Mouse (Mus musculus): ENCODE results near the gene Rbfox2. TPM values are rescaled to one million over a fixed set of nuclear protein-coding genes. Genes with fewer than 3 reads are reported as not detected.

Gene Rbfox2
- polyA plus RNA-seq, 1 experiment from 2014 or later: 23.2 TPM

DNA sequence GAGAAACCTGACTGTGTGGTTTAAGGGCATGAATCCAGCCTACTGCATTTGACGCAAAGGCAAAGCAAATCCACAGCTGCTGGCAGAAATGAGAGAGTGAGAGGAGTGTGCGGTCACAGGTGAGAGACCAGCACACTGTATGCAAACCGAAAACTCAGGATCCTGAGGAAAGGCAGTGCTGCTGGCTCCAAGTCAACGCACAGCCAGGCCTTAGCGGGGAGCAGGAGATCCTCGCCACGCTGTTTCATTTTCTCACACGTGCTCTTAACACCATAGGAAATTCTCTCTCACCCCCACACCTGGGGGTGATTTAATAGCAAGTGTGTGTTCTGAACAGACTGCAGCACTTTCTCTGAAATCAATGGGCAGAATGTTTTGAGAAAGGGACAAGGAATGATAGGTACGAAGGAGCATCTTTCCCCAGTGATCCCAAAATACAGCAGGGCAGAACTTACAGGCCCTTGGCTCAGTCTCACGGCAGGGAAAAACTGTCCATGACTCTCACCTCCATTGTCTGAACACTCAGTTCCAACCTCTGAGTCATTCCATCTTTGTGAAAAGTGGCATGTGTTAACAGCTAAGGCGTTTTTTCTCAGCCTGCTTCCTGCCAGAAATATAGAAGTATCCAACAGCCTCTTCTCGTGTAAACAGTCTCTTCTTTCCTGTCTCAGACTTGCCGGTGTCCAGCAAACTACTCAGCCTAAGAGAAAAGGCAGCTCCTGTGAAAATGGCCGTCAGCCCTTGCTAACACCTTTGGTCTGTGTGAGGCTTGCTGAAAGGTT, 114.5 kb downstream of the Rbfox2 start:
- DNase-seq (ENCODE audit: low spot score): no peak
- H3K9me3 ChIP-seq (ENCODE audit: control insufficient read depth, low read length): no peaks in the 10 kb centered on the region
- no peak overlapping the region for H3K4me2 ChIP-seq (replicated peaks; ENCODE audit: low read depth)
- WGBS: 34% methylated on average over 14 of the region's 14 CpGs
- H3K36me3 ChIP-seq (ENCODE audit: control insufficient read depth, insufficient read depth, low read length): no peaks in the 10 kb centered on the region
- peak; percentile 50; the same call in 1 of the 2 replicates for ATAC-seq (ENCODE audit: low FRiP score, low TSS enrichment)
- no peak overlapping the region for H3K9ac ChIP-seq (ENCODE audit: low read length)
- H3K4me3 ChIP-seq (ENCODE audit: low read depth, low read length): no peak overlapping the region
- H3K4me1 ChIP-seq (replicated peaks; ENCODE audit: control insufficient read depth, insufficient read depth): peaks cover 11% of the 10 kb centered on the region
- peak overlapping the region; percentile 89 for H3K27ac ChIP-seq (replicated peaks)
- TF ChIP-seq CTCF (IDR thresholded peaks at IDR 0.05; ENCODE audit: low read depth) (no peak), EP300 (optimal IDR thresholded peaks at IDR 0.05) (no peak)
- no peaks in the 10 kb centered on the region for H3K27me3 ChIP-seq (ENCODE audit: control insufficient read depth, insufficient read depth, low read length)

DNA sequence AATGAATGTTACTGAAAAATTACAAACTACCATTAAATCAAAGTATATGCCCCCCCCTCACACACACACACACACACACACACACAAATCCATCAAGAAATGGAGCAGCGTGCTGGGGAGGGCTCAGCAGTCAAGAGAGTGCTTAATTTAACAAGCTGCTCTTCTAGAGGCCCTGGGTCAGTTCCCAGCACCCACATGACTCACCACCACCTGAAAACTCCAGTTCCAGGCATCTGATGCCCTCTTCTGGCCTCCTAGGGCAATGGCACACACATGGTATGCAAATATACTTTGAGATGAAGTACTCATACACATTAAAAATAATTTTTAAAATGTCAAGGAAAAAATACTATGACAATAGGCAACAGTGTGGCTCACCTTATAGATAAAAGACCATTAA, 120.7 kb downstream of the Rbfox2 start:
- no peak overlapping the region for H3K4me3 ChIP-seq (ENCODE audit: low read depth, low read length)
- H3K27ac ChIP-seq (replicated peaks): no peak overlapping the region
- ATAC-seq (ENCODE audit: low FRiP score, low TSS enrichment): no peak
- no peak overlapping the region for H3K4me2 ChIP-seq (replicated peaks; ENCODE audit: low read depth)
- H3K9me3 ChIP-seq (ENCODE audit: control insufficient read depth, low read length): no peaks in the 10 kb centered on the region
- no peak for DNase-seq (ENCODE audit: low spot score)
- H3K27me3 ChIP-seq (ENCODE audit: control insufficient read depth, insufficient read depth, low read length): no peaks in the 10 kb centered on the region
- H3K9ac ChIP-seq (ENCODE audit: low read length): no peak overlapping the region
- H3K36me3 ChIP-seq (ENCODE audit: control insufficient read depth, insufficient read depth, low read length): no peaks in the 10 kb centered on the region
- TF ChIP-seq EP300 (optimal IDR thresholded peaks at IDR 0.05): no peak
- TF ChIP-seq CTCF (IDR thresholded peaks at IDR 0.05; ENCODE audit: low read depth): peak; percentile 49
- H3K4me1 ChIP-seq (replicated peaks; ENCODE audit: control insufficient read depth, insufficient read depth): peaks cover 4% of the 10 kb centered on the region; the same call in 1 of the 2 replicates
- WGBS: 90% methylated on average over 1 of the region's 1 CpGs

DNA sequence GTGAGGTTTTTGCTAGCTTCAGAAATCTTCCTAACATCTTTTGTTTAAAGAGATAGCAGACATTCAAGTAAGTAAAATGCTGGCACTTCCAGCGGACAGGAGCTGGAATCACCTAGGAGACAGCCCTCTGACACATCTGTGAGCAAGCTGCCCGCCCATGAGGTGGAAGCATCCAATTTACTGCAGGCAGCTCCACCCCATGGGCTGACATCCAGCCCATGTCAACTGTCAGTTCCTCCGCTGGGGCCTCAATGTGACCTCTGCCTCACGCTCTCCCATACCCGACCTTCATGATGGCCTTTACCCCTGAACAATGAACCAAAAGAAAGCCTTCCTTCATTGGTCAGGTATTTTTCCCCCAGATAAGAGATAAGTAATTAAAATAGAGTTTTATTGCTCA, 121.2 kb downstream of the Rbfox2 start:
- ATAC-seq (ENCODE audit: low FRiP score, low TSS enrichment): no peak

DNA sequence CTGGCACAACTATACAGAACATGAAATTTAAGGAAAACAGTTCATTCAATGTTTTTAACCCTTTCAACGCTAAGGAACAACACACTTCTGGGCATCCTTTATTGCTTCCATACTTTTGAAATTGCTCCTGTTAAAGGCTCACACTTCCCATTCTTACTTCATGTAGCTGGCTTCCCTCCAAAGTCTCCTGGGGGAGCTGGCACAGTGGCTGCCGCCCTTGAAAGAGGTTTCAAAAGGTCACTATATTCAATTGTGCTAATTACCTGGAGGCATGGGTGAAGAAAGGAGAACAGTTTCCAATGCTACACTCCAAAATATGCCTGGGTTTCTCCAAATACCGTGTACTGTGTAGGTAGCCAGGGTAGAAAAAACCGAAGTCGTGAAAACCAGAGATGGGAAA, 124.0 kb downstream of the Rbfox2 start:
- no peak overlapping the region for H3K4me2 ChIP-seq (replicated peaks; ENCODE audit: low read depth)
- TF ChIP-seq CTCF (IDR thresholded peaks at IDR 0.05; ENCODE audit: low read depth) (no peak), EP300 (optimal IDR thresholded peaks at IDR 0.05) (no peak)
- H3K9ac ChIP-seq (ENCODE audit: low read length): no peak overlapping the region
- H3K27me3 ChIP-seq (ENCODE audit: control insufficient read depth, insufficient read depth, low read length): no peaks in the 10 kb centered on the region
- no peaks in the 10 kb centered on the region for H3K36me3 ChIP-seq (ENCODE audit: control insufficient read depth, insufficient read depth, low read length)
- ATAC-seq (ENCODE audit: low FRiP score, low TSS enrichment) (no peak), DNase-seq (ENCODE audit: low spot score) (no peak)
- H3K9me3 ChIP-seq (ENCODE audit: control insufficient read depth, low read length): no peaks in the 10 kb centered on the region
- 62% methylated on average over 5 of the region's 5 CpGs for WGBS
- H3K4me1 ChIP-seq (replicated peaks; ENCODE audit: control insufficient read depth, insufficient read depth): peaks cover 4% of the 10 kb centered on the region; the same call in 1 of the 2 replicates
- no peak overlapping the region for H3K4me3 ChIP-seq (ENCODE audit: low read depth, low read length)
- no peak overlapping the region for H3K27ac ChIP-seq (replicated peaks)

More for the DNA sequence above, 121.2 kb downstream of the Rbfox2 start:
- H3K36me3 ChIP-seq (ENCODE audit: control insufficient read depth, insufficient read depth, low read length): no peaks in the 10 kb centered on the region
- no peaks in the 10 kb centered on the region for H3K9me3 ChIP-seq (ENCODE audit: control insufficient read depth, low read length)
- TF ChIP-seq CTCF (IDR thresholded peaks at IDR 0.05; ENCODE audit: low read depth) (no peak), EP300 (optimal IDR thresholded peaks at IDR 0.05) (no peak)
- no peak for DNase-seq (ENCODE audit: low spot score)
- 43% methylated on average over 5 of the region's 5 CpGs for WGBS
- no peak overlapping the region for H3K9ac ChIP-seq (ENCODE audit: low read length)
- H3K27ac ChIP-seq (replicated peaks): no peak overlapping the region
- H3K4me2 ChIP-seq (replicated peaks; ENCODE audit: low read depth): no peak overlapping the region
- H3K4me3 ChIP-seq (ENCODE audit: low read depth, low read length): no peak overlapping the region
- peaks cover 4% of the 10 kb centered on the region; the same call in 1 of the 2 replicates for H3K4me1 ChIP-seq (replicated peaks; ENCODE audit: control insufficient read depth, insufficient read depth)
- no peaks in the 10 kb centered on the region for H3K27me3 ChIP-seq (ENCODE audit: control insufficient read depth, insufficient read depth, low read length)

DNA sequence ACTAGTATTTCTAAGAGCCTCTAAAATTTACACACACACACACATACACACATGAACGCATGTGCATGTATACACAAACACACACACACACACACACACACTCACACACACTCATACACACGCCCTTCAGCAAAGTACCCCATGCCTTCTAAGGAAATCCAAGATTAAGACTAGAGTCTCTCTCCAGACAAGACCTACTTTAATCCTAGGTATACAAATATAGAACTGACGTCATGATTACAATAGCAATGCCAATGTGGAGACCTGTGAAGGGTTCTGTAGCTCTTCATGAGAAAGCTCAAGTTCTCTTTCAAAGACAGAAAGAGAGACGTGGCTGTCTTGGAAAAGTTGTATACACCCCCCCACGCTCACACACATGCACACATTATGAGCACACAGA, 132.8 kb downstream of the Rbfox2 start:
- 60% methylated on average over 5 of the region's 5 CpGs for WGBS
- ATAC-seq (ENCODE audit: low FRiP score, low TSS enrichment): no peak
- Histone ChIP-seq H3K27ac (replicated peaks) (no peak overlapping the region; the same call in 1 of the 2 replicates), H3K36me3 (ENCODE audit: control insufficient read depth, insufficient read depth, low read length) (no peaks in the 10 kb centered on the region), H3K9ac (ENCODE audit: low read length) (no peak overlapping the region), H3K4me1 (replicated peaks; ENCODE audit: control insufficient read depth, insufficient read depth) (peaks cover 5% of the 10 kb centered on the region; the same call in 1 of the 2 replicates), H3K9me3 (ENCODE audit: control insufficient read depth, low read length) (no peaks in the 10 kb centered on the region), H3K4me3 (ENCODE audit: low read depth, low read length) (no peak overlapping the region), H3K27me3 (ENCODE audit: control insufficient read depth, insufficient read depth, low read length) (no peaks in the 10 kb centered on the region), H3K4me2 (replicated peaks; ENCODE audit: low read depth) (no peak overlapping the region)
- no peak for TF ChIP-seq EP300 (optimal IDR thresholded peaks at IDR 0.05)
- no peak for TF ChIP-seq CTCF (IDR thresholded peaks at IDR 0.05; ENCODE audit: low read depth)
- DNase-seq (ENCODE audit: low spot score): no peak

DNA sequence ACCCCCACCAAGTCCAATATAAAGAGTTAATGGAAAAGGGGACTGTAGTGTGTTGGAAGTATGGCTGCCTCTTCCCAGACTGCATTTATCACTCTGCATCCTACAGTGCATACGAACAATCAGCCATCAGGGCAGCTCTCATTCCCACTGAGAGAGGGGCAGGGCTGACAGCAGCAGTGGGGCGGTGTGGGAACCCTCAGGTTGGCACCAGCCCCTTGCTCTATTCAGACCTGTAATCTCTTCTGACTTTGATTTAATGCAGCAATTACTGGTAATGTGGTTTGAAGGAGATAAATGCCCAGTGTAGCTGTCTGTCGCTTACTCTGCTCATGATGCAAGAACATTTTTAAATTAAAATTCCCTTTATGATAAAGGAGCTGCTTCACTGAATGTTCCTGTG, 134.4 kb downstream of the Rbfox2 start:
- TF ChIP-seq CTCF (IDR thresholded peaks at IDR 0.05; ENCODE audit: low read depth): no peak
- DNase-seq (ENCODE audit: low spot score): no peak
- no peaks in the 10 kb centered on the region for H3K27me3 ChIP-seq (ENCODE audit: control insufficient read depth, insufficient read depth, low read length)
- 52% methylated on average over 3 of the region's 3 CpGs for WGBS
- H3K4me3 ChIP-seq (ENCODE audit: low read depth, low read length): no peak overlapping the region
- no peaks in the 10 kb centered on the region for H3K9me3 ChIP-seq (ENCODE audit: control insufficient read depth, low read length)
- no peak overlapping the region for H3K9ac ChIP-seq (ENCODE audit: low read length)
- no peak for ATAC-seq (ENCODE audit: low FRiP score, low TSS enrichment)
- H3K4me2 ChIP-seq (replicated peaks; ENCODE audit: low read depth): no peak overlapping the region
- H3K4me1 ChIP-seq (replicated peaks; ENCODE audit: control insufficient read depth, insufficient read depth): peaks cover 5% of the 10 kb centered on the region; the same call in 1 of the 2 replicates
- no peaks in the 10 kb centered on the region for H3K36me3 ChIP-seq (ENCODE audit: control insufficient read depth, insufficient read depth, low read length)
- H3K27ac ChIP-seq (replicated peaks): no peak overlapping the region
